Mouse (Mus musculus): ENCODE results near the gene Thrap3. TPM values are rescaled to one million over a fixed set of nuclear protein-coding genes. Genes with fewer than 3 reads are reported as not detected.

The Thrap3 gene
- polyA plus RNA-seq, 1 experiment = 122 TPM

DNA sequence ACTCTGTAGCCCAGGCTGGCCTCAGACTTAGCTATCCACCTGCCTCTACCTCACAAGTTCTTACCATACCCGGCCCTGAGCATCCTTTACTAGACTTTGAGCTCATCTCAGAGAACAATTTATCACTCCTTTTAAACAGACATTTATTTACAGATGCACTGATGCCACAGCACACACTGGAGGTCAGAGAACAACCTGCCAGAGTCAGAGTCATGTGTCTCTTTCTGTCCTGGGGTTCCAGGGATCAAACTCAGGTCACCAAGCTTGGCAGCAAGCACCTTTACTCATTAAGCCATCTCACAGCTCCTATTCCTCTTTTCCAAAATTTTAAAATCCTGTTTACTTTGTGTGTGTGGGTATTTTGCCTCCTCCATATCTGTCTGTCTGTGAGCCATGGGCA, 2.8 kb upstream of the Thrap3 start:
- H3K27ac ChIP-seq (ENCODE audit: insufficient read depth, low read length) = no peak overlapping the region
- TF ChIP-seq POLR2A (IDR thresholded peaks at IDR 0.05; ENCODE audit: borderline replicate concordance, insufficient read depth, low read length) (no peak), CTCF (IDR thresholded peaks at IDR 0.05; ENCODE audit: borderline replicate concordance, insufficient read depth, low read depth, low read length) (no peak)
- no peaks in the 10 kb centered on the region for H3K4me1 ChIP-seq (ENCODE audit: control insufficient read depth, insufficient read depth, low read length)
- WGBS = 57% methylated on average over 1 of the region's 1 CpGs
- no peak overlapping the region for H3K4me3 ChIP-seq (replicated peaks; ENCODE audit: insufficient read depth, low read depth, low read length)
- no peaks in the 10 kb centered on the region for H3K27me3 ChIP-seq (ENCODE audit: control insufficient read depth, insufficient read depth, low read length)
- no peak for DNase-seq

DNA sequence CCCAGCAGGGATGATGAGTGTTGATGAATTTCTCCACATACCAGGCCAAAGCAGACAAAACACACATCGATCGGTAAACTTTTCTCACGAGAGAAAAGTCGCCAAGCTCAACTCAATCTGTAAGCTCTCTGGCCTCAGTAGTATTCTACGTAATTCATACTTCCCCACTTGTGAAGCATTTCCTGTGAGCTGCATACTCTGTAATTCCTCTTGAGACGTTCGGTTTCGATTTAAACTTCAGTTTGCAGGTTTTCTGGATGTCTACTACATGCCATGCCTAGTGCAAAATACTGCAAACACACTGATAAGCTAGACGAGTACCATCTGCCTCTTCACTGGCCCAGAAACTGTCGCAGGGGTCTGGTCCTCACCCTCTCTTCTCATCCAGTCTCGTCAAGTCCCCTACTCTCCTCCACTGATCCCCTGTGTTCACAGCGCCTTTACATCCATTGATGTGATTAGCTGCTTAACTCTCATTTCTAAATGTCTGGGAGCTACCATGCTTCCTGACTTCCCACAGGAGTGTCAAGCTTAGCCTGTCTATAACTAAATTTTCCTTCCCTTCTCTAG, 2.2 kb upstream of the Thrap3 start:
- 89% methylated on average over 12 of the region's 12 CpGs for WGBS
- no peaks in the 10 kb centered on the region; the same call in 1 of the 2 replicates for H3K4me1 ChIP-seq (ENCODE audit: control insufficient read depth, insufficient read depth, low read length)
- TF ChIP-seq CTCF (IDR thresholded peaks at IDR 0.05; ENCODE audit: borderline replicate concordance, insufficient read depth, low read depth, low read length) (no peak), POLR2A (IDR thresholded peaks at IDR 0.05; ENCODE audit: borderline replicate concordance, insufficient read depth, low read length) (no peak)

DNA sequence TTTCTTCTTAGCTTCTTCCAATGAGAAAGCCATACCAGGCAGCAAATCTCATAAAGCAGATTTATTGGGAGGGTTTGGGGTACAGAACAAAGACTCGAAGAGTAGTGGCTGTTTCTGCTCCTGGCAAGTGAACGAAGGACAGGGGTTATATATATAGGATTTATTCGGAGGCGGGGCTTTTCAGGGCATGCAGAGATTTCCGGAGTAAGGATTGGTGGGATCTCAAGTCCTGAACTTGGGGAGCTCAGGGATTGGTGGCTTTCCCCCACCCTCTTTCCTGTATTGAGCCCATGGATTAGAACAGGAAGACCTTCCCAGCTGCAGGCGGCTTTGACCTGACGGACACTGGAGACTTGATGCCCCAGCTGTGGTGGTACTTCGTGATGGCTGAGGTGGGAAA, 1.5 kb upstream of the Thrap3 start:
- no peak for TF ChIP-seq CTCF (IDR thresholded peaks at IDR 0.05; ENCODE audit: borderline replicate concordance, insufficient read depth, low read depth, low read length)
- no peak for TF ChIP-seq POLR2A (IDR thresholded peaks at IDR 0.05; ENCODE audit: borderline replicate concordance, insufficient read depth, low read length)
- H3K4me1 ChIP-seq (ENCODE audit: control insufficient read depth, insufficient read depth, low read length) = peaks cover 3% of the 10 kb centered on the region
- 90% methylated on average over 8 of the region's 8 CpGs for WGBS
- no peak overlapping the region for H3K4me3 ChIP-seq (replicated peaks; ENCODE audit: insufficient read depth, low read depth, low read length)
- no peak for DNase-seq
- peak overlapping the region; percentile 39; the same call in 1 of the 2 replicates for H3K27ac ChIP-seq (ENCODE audit: insufficient read depth, low read length)
- H3K27me3 ChIP-seq (ENCODE audit: control insufficient read depth, insufficient read depth, low read length) = no peaks in the 10 kb centered on the region

More for the DNA sequence above, 2.2 kb upstream of the Thrap3 start:
- DNase-seq = no peak
- H3K4me3 ChIP-seq (replicated peaks; ENCODE audit: insufficient read depth, low read depth, low read length) = no peak overlapping the region
- H3K27ac ChIP-seq (ENCODE audit: insufficient read depth, low read length) = no peak overlapping the region
- H3K27me3 ChIP-seq (ENCODE audit: control insufficient read depth, insufficient read depth, low read length) = no peaks in the 10 kb centered on the region

DNA sequence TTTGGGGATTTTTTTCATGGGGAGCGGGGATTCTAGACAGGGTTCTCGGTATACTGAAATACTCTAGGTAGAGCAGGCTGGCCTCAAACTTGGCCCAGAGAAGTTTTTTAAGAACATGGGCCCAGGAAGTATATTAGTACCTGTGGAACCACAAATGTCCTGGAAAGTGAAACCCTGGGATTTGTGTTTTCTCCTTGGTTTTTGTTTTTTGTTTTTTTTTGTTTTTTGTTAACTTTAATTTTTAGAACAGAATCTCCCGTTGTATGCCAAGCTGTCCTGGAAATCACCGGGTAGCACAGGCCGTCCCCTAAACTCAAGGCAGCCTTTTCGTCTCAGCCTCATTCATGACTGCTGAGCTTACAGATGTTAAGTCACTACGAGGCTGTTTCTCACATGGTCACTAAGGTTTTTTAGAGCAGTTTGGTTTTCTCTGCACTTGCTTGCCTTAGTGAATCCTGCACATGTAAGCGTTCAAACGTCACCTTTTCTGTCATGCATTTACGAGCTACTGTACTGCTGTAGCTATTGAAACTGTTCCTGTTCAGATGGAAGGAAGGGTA, 856 bp upstream of the Thrap3 start:
- no peak for DNase-seq
- H3K4me3 ChIP-seq (replicated peaks; ENCODE audit: insufficient read depth, low read depth, low read length) = no peak overlapping the region
- peak overlapping the region; percentile 89; the same call in 1 of the 2 replicates for H3K27ac ChIP-seq (ENCODE audit: insufficient read depth, low read length)
- no peaks in the 10 kb centered on the region for H3K27me3 ChIP-seq (ENCODE audit: control insufficient read depth, insufficient read depth, low read length)
- peaks cover 3% of the 10 kb centered on the region for H3K4me1 ChIP-seq (ENCODE audit: control insufficient read depth, insufficient read depth, low read length)
- TF ChIP-seq POLR2A (IDR thresholded peaks at IDR 0.05; ENCODE audit: borderline replicate concordance, insufficient read depth, low read length) = no peak
- 67% methylated on average over 10 of the region's 10 CpGs for WGBS

DNA sequence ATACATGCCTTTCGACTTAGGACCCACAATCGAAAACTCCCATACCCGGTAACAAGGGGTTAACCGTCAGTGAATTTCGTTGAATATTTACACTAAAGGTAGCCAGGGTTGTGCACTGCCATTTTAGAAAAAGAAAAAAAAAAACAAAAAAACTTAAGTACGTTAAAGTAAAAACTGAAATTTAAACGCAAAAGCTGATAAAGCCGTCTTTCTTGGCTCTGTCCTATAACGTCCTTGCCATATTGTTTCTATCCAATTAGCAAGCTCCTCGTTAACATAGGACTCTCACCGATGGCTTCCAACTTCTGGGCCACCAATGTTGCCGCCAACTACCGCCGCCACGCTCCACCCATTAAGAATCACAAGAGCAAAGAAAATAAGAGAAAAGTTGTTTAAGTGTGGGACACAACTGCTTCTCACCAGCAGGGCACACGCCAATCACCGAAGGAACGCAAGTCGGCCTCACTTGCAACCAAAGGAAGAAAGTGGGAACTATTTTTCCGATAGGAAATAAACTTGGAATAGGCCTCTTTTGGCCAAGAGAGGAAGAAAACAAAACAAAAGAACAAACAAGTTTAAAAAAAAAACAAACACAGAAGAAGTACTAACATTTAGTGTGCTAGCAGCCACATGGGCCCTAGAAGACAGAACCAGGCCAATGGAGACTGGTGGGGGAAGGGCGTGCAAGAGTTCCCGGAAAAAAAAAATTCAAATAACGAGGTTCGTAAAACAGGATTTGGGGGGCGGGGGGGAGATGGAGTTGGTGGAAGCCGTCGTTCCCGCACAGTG, 852 bp downstream of the Thrap3 start:
- Histone ChIP-seq H3K27me3 (ENCODE audit: control insufficient read depth, insufficient read depth, low read length) (no peaks in the 10 kb centered on the region), H3K27ac (ENCODE audit: insufficient read depth, low read length) (no peak overlapping the region), H3K4me1 (ENCODE audit: control insufficient read depth, insufficient read depth, low read length) (peaks cover 3% of the 10 kb centered on the region), H3K4me3 (replicated peaks; ENCODE audit: insufficient read depth, low read depth, low read length) (peak overlapping the region; percentile 84)
- TF ChIP-seq POLR2A (IDR thresholded peaks at IDR 0.05; ENCODE audit: borderline replicate concordance, insufficient read depth, low read length) (no peak), CTCF (IDR thresholded peaks at IDR 0.05; ENCODE audit: borderline replicate concordance, insufficient read depth, low read depth, low read length) (no peak)
- WGBS = under 1% methylated on average over 28 of the region's 28 CpGs
- peak; percentile 35 to 36 for DNase-seq

DNA sequence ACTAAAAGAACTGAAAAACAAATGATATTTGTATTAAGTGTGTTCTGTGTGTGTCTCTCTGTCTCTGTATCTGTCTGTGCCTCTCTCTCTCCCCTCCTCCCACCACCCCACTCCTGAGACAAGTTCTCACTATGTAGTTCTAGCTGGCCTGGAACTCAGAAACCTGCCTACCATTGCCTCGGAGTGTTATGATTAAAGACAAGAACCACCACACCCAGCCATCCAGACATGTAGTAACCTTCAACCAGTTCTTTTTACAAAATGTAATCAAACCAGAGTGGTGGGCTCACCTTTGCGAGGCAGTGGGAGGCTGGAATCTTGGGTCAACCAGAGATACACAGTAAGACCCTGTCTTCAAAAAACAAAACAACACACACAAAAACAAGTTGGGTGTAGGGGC, 1.9 kb downstream of the Thrap3 start:
- WGBS = 18% methylated on average over 2 of the region's 2 CpGs
- H3K4me3 ChIP-seq (replicated peaks; ENCODE audit: insufficient read depth, low read depth, low read length) = peak overlapping the region; percentile 25
- no peak for DNase-seq
- no peak overlapping the region for H3K27ac ChIP-seq (ENCODE audit: insufficient read depth, low read length)
- H3K27me3 ChIP-seq (ENCODE audit: control insufficient read depth, insufficient read depth, low read length) = no peaks in the 10 kb centered on the region
- TF ChIP-seq POLR2A (IDR thresholded peaks at IDR 0.05; ENCODE audit: borderline replicate concordance, insufficient read depth, low read length) (no peak), CTCF (IDR thresholded peaks at IDR 0.05; ENCODE audit: borderline replicate concordance, insufficient read depth, low read depth, low read length) (no peak)
- H3K4me1 ChIP-seq (ENCODE audit: control insufficient read depth, insufficient read depth, low read length) = peaks cover 3% of the 10 kb centered on the region

DNA sequence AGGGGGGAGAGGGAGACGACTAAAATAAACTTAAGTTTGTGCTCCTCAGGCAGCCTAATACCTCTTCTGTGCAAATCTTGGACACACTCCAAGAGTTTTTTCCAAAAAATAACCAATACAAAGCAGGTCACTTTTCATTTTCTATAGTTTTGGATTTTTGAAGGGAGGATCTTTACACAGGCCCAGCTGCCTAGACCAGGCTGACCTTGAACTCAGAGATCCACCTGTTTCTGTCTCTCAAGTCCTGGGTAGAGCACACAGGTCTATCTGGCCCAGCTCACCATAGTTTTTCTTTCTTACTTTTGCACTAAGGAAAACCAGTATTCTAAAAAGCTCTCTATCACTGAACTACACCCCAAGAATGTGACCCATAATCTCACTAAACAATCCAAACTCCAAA, 2.5 kb downstream of the Thrap3 start:
- 0% methylated on average over 1 of the region's 1 CpGs for WGBS
- H3K27me3 ChIP-seq (ENCODE audit: control insufficient read depth, insufficient read depth, low read length) = no peaks in the 10 kb centered on the region
- no peak overlapping the region for H3K4me3 ChIP-seq (replicated peaks; ENCODE audit: insufficient read depth, low read depth, low read length)
- peaks cover 3% of the 10 kb centered on the region for H3K4me1 ChIP-seq (ENCODE audit: control insufficient read depth, insufficient read depth, low read length)
- TF ChIP-seq POLR2A (IDR thresholded peaks at IDR 0.05; ENCODE audit: borderline replicate concordance, insufficient read depth, low read length) = no peak
- no peak for TF ChIP-seq CTCF (IDR thresholded peaks at IDR 0.05; ENCODE audit: borderline replicate concordance, insufficient read depth, low read depth, low read length)
- no peak for DNase-seq
- no peak overlapping the region for H3K27ac ChIP-seq (ENCODE audit: insufficient read depth, low read length)

DNA sequence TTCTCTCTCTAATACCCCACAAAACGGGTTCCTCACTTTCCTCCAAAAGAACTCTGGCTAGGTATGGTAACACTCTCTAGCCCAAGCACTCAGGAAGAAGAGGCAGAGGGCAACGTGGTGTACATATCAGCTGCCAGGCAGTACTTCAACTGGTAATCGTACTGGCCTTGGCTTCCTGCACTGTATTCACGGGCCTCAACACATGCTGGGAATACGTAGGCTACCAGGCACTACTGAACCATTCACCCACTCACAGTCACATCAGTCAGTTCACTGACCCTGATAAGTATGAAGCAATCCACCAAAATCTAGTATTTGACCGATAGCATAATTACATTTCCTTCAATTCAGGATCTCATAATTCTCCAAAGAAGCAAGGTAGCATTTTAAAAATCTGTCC, 3.0 kb downstream of the Thrap3 start:
- no peaks in the 10 kb centered on the region for H3K27me3 ChIP-seq (ENCODE audit: control insufficient read depth, insufficient read depth, low read length)
- TF ChIP-seq POLR2A (IDR thresholded peaks at IDR 0.05; ENCODE audit: borderline replicate concordance, insufficient read depth, low read length) = no peak
- TF ChIP-seq CTCF (IDR thresholded peaks at IDR 0.05; ENCODE audit: borderline replicate concordance, insufficient read depth, low read depth, low read length) = no peak
- H3K4me3 ChIP-seq (replicated peaks; ENCODE audit: insufficient read depth, low read depth, low read length) = no peak overlapping the region
- H3K4me1 ChIP-seq (ENCODE audit: control insufficient read depth, insufficient read depth, low read length) = peaks cover 3% of the 10 kb centered on the region
- 22% methylated on average over 6 of the region's 6 CpGs for WGBS
- no peak for DNase-seq
- no peak overlapping the region for H3K27ac ChIP-seq (ENCODE audit: insufficient read depth, low read length)

Data from cerebellum, adult 2 months (tissue).